Mouse (Mus musculus): ENCODE results near the gene Scg3. TPM values are rescaled to one million over a fixed set of nuclear protein-coding genes. Genes with fewer than 3 reads are reported as not detected.

Scg3 gene
- polyA plus RNA-seq (2015; fragmentation: Nextera tagmentation; extraction: Ambion mirVana): 0.18 and 0.30 TPM in 2 replicates

DNA sequence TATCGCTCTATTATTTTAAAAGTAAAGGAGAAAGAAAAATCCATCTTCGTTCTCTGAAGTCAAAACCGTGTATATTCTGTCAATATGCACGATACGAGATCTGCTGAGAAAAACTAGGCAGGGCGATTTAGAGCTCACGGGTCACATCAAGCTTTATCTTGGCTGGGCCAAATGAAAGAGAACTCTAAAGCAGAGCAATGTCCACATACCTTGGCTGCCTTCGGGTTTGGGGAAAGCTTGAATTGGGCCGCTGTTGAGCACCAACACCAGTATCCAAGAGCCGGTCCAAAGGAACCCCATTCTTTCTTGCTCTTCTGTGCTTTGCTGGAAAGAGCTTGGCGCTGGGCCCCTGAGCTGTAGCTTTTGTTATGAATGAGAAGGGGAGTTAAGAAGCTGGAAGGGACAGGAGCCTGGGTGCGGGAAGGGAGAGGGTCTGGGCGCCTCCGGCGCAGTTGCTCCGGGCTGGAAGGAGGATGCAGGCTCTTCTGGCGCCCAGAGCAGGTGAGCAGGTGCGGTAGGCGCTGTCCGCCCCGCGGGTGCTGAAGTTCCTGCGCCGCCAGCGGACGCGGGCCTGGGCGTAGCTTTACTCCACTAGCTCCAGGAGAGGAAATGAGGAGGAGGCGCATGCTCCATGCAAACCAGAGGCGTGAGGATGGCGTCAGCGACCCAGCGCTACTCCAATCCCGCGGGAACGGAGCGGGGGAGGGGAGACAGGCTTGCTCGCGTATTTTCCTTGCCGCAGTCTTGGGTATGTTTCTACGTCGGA, at the start of gene Scg3:
TSS of gene Scg3 (minus strand) at position 631 of the 766 bp plus-strand sequence.

DNA sequence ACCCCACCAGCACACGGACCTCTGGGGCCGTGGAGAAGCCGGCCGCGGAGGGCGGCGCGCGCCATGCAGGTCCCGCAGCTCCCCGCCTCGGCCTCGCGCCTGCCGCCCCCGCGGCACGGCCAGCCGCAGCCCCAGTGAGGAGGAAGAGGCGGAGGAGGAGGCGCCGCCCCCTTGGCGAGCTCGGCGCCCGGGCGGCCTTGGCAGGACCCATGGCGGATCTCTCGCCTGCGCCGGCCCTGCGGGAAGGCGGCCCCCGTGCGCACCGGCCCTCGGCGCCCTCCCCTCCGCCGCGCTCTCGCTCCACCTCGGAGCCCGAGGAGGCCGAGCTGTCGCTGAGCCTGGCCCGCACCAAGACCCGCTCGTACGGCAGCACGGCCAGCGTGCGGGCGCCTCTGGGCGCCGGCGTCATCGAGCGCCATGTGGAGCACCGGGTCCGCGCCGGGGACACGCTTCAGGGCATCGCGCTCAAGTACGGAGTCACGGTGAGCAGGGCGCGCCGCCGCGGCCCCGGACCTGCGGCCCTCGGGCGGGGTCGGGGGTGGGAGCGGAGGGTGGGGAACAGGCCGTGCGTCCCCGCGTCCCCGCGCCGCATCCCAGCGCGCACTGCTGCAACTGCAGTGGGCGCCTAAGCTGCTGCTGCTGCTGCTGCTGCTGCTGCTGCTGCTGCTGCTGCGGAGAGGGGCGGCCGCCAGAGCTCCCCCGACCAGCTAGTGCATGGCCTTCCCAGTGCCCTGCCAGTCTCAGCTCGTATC, 58.1 kb downstream of the Scg3 start, which contains the start of gene Lysmd2:
TSS of gene Lysmd2 (plus strand) at position 186 of the 752 bp plus-strand sequence.

GRCm38 (mm10) chr9:75610571-75611493, 73.0 kb downstream of the Scg3 start, which contains the start of gene Tmod2:
Tmod2 (minus strand) TSS chr9:75611325.

Other genes with a start within 250 kb of the Scg3 start
- gene Leo1, start 242.5 kb downstream of the Scg3 start, polyA plus RNA-seq (2015; fragmentation: Nextera tagmentation; extraction: Ambion mirVana): 17.3 and 19.5 TPM in 2 replicates
- 144 and 159 TPM in 2 replicates for gene Tmod3, start 124.4 kb downstream of the Scg3 start, polyA plus RNA-seq (2015; fragmentation: Nextera tagmentation; extraction: Ambion mirVana)
- gene Tmod2, start 72.7 kb downstream of the Scg3 start, polyA plus RNA-seq (2015; fragmentation: Nextera tagmentation; extraction: Ambion mirVana): 7.2 and 10.5 TPM in 2 replicates
- 33.2 TPM in 2 replicates for gene Lysmd2, start 58.3 kb downstream of the Scg3 start, polyA plus RNA-seq (2015; fragmentation: Nextera tagmentation; extraction: Ambion mirVana)
- gene Bmp5, start 91.3 kb upstream of the Scg3 start, polyA plus RNA-seq (2015; fragmentation: Nextera tagmentation; extraction: Ambion mirVana): 10.2 and 11.6 TPM in 2 replicates

All from urinary bladder, postnatal 0 days (tissue).